Mouse (Mus musculus) embryo, embryonic 11 days (tissue): Measurements from ENCODE around the gene Rassf3.
A peak's percentile ranks its signal among the peaks of the same experiment; 100 is the strongest.

ENCODE experiments used
- DNase-seq: peaks from one replicate; pipeline ENCODE4 v3.0.0-alpha.2; 2015

Gene Rassf3

DNA sequence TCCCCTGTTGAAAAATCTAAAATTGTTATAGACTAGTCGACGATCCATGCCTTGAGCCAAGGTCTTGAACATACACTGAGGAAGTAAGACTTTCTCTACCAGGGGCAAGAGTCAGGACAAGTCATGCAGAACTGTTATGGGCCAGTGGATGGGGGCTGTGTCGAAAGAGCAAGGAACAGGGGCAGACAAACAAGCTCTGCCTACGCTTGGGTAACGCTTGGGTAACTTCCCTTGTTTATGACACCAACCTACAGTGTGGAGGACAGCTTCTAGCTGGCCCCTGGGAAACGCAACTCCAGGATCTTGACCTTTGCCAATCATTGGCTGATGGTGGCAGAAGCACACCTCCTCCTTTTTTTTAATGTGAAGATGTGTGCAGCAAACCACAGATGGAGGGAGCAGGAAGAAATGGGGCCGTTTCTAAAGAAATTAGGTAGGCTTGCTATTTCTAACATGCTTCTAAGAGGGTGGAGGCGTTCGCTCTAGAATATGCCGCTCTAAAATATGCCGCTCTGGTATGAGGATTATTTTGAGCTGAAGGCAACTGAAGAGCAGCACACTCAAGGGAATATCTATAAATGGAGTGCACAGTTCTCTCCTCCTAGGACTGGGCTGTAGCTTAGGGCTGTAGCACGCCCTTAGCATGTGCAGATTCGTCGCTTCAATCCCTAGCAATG is 12.6 kb upstream of the Rassf3 start:
- DNase-seq, result no peak

DNA sequence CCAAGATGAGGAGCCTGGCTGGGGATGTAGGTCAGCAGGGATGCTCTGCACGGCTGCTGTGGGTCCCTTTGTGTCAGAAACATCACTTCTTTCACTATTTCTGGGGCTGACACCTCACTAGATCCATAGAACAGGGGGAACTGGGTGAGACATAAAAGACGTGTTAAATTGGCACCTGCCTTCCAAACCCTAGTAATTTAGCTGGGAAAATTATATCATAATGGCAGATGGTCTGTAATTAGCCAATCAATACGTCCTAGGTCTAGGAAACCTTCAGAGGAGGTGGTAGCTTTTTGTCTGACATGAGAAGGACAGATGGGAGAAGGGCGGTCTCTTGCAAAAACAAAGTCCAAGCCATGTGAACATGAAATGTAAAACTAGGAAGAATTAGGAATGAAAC is 11.6 kb upstream of the Rassf3 start:
- no peak for DNase-seq

DNA sequence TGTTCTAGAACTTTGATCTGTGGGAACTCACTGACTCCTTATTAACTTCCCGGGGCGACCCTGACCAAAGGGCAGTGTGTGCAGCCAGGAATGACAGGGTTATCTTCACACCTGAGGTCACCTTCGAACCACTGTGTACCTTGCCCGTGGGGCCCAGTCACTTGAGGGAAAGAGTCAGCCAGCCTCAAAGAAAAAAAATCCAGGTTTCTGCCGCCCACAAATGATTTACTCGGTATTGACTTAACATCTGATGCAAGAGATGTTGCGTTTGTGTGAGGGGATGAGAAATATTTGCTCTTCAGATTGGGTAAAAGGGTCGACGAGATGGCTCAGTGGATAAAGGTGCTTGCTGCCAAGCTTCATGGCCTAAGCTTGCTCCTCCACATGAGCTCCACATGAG is 10.2 kb upstream of the Rassf3 start:
- DNase-seq, result no peak

DNA sequence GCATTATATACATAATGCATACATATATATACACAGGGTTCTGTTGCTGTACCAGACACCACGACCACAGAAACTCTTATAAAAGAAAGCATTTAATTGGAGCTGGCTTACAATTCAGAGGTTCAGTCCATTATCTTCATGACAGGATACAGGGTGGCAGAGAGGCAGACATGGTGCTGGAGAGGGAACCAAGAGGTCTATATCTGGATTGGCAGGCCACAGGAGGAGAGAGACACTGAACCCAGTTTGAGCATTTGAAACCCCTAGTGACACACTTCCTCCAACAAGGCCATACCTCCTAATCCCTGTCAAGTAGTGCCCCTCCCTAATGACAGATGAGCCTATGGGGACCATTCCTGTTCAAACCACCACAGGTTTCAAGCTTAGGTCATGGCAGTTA is 7.2 kb upstream of the Rassf3 start:
- DNase-seq, result no peak

DNA sequence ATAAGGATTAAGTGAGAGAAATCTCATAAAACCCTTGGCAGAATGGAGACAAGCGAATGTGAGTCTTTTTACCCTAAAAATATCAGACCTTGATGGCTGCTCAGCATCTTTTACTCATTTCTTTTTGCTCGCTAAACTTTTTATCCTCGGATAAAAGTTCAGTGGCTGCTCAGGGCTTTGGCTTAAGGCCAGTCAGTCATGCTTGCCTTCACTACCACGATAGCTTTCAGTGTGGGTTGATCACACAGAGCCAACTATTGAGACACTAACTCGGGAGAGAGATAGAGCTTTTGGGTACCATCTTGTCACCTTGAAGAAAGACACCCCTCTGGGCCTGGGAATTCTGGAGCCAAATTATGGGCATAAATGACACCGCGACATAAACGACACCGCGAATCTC is 5.0 kb upstream of the Rassf3 start:
- no peak for DNase-seq

DNA sequence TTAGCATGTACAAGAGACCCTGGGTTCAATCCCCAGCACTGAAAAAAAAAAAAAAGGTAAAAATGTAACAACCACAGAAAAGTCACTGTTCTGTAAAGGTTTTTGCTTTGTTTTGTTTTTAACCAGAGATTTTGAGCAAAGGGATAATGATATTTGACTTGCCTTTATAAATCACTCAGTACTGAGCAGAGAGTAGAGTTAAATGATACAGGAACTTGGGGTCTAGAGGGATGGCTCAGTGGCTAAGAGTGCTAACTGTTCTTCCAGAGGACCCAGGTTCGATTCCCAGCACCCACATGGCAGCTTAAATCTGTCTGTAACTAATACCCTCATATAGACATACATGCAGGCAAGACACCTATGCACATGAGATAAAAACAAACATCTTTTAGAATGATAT is 3.8 kb upstream of the Rassf3 start:
- no peak for DNase-seq

DNA sequence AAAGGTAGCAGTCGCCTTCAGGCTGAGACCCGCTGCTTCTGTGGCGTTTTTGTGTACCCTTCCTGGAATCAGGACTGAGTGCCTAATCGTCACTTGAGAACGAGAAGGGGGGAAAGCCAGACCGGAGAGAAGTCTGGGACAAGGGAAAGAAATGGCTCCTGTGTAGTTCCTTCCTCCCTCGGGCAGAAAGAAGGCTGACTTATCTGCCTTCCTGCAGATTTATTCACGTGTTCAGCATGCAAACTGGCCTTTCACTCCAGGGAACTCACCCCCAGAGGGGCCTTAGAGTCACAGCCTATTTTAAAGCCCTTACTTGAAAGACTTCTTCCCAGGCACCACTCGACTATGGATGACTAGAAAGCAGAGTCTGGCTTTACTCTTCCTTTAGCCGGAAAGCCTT is 1.3 kb upstream of the Rassf3 start:
- peak; percentile 47 for DNase-seq

DNA sequence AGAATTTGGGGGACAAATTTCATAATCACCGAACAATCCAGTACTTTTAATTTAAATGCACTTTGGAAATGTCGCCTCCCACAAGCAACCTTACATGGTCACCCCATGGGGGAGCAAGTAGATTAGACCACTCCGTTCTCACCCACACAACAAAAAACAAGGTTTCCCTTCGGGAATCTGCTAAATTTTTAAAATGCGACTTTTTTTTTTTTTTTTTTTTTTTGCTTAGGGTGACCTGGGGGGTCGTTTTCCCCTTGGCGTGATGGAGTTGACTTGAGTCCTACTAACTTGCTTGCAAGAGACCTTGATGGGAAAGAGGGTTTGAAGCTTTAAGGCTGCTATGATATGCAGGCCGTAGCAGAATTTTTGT is 806 bp upstream of the Rassf3 start:
- no peak for DNase-seq

DNA sequence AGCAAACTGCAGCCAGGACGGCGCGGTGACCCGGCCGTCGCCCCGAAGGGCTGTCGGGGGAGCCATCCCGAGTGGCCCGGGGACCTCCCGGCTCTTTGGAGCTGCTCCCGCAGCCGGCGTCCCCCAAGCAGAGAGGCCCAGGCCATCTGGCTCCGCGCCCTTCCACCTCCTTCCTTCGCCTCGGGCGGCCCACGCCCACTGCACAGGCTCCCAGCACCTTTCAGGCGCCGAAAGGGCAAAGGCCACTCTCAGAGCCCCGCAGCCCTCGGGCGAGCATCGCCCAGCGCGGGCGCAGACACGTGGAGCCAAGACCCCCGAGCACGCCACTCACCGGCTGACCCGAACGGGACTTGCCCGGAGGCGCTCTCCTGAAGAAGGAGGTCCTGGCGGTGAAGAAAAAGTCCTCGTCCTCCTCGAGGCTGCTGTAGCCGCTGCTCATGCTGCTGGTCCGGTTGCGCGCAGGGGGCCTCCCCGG is 438 bp downstream of the Rassf3 start:
- peak; percentile 79 for DNase-seq

DNA sequence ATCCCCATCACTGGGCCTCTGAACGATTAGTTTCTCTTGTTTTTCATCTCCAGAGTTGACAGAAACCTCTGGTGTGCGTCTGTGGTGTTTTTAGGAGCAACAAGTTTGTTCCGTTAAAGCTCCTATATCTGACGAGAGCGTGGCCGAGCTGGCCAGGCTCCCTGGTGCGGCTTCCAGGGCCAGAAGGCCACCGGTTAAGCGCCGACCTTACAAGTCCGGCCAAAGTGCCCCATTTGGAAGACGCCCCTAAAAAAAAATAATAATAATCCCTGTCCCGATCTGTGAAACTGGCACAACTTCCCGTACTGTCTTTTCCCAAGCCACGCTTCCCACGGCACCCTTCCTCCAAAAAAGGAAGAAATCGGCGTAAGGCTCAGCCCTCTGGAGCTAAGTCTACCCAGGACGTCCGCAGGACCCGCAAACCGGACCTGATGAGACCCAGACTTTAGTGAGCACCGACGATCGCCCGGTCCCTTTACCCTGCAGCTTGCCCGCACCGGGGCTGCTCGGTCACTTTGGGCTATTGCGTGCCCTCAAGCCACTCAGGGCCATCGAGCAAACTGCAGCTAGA is 961 bp downstream of the Rassf3 start:
- peak; percentile 49 for DNase-seq

DNA sequence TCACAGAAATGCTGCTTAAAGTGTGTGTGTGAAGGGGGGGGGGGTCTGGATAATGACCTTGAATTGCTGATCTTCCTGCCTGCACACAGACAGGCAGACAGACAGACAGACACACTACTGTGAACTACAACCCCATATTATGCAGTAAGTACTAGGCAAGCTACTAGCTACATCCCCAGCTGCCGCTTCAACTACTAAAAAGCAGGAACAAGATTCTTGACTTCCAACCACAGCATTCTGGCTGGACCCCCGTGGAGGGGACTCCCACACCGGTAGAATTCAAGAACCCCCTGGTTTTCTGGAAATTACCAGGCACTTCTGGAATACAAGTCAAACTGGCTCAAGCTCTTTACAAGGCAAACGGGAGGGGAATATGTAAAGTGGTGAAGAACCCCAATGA is 1.9 kb downstream of the Rassf3 start:
- DNase-seq, result no peak

DNA sequence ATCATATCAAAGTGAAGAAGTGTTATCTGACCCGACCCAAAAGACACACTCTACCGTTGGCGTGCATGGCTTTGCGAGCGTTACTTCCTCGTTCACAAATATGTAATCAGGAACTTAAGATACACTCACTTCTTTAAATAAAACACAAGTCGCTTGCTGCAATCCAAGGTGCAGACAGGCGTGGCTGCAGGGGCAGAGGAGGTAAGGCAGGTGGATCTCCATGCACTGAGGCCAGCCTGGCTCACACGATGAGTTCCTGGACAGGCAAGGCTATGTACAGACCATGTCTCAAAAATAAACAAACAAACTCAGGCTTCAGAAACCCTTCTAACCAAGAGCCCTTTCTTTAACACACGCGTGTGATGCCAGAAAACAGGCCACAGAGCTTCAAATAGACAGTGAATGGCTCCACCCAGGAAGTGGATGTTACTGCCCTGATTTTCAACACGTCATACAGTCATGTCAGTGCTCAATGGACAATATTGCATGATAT is 2.4 kb downstream of the Rassf3 start:
- no peak for DNase-seq

DNA sequence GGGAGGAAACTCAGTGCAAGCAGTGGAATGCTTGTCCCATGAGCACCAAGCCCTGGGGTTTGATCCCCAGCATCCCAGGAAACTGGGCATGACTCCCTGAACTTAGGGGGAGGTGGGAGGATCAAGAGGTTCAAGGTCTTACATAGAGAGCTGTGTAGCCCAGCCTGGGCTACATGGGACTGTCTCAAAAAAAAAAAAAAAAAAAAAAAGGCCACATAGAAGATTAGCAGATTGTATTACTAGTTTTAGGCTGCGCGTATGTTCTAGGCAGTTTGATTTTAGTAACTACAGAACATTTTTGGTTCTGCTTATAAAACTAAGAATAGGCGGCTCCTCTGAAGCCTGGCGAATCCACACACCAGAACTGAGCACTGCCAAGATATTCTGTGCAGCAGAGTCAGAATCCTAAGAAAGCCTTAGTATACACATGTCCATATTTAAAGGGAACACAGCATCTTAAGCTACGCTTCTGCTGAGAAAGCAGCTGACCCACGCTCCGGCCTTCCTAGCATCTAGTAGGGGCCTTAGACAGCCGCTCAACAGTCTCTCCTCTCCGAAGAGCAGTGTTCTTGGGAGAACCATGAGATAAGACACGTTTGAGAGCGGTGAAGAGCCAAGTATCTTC is 3.4 kb downstream of the Rassf3 start:
- no peak for DNase-seq

DNA sequence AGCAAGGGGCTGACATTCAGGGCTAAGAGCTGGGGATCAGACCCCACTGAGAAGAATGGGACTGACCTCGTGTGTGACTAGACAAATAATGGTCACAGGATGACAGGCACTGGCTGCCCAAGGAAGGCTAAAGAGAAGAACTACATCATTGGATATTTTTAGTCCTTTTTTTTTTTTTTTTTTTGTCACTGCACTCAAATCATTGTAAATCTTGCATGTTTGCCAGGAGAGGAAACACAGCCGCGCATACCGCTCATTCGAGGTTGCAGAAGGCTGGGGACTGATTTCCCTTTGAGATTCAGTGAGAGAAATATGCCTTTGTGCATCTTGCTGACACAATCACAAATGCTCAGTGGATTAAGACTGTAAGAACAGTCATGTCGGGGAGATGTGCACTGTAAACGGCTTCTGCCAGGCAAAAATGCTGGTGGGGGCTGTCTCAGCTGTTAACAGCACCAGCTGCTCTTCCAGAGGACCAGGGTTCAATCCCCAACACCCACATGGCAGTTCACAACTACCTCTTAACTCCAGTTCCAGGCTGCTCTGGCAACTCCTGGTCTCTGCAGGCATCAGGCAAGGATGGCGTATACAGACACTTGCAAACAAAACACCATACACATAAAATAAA is 4.5 kb downstream of the Rassf3 start:
- DNase-seq, result no peak

DNA sequence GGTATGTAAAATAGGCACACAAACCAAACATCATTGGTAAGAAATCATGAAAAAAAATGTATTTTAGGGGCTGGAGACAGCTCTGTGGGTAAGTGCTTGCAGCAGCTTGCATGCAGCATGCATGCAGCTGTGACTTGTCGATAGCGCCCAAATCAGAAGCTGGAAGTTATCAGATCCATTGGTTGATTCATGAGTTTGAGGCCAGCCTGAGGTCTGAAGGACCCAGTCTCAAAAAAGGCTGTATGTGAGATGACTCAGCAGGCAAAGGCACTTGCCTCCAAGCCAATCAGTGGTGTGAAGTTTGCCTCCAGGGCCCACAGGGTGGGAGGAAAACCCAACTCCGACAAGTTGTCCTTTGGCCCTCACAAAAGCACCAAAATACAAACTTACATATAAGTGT is 6.5 kb downstream of the Rassf3 start:
- no peak for DNase-seq

DNA sequence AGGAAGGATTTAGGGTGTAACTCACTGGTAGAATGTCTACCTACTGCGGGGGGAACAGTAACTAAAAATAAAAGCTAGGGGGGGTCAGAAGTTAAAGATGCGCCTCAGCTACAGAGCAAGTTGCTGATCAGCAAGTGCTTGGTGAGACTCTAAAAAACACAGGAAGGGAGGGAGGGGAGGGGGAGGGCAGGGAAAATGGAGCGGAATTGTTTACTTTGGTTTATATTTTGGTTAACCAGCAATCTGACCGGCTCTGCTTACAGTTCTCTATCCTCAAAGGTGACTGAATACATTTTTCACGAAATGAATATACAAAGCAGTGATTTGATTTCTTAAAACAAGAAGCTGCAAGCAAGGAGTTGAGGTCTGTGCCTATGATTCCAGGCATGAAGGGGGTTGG is 7.2 kb downstream of the Rassf3 start:
- DNase-seq, result no peak

DNA sequence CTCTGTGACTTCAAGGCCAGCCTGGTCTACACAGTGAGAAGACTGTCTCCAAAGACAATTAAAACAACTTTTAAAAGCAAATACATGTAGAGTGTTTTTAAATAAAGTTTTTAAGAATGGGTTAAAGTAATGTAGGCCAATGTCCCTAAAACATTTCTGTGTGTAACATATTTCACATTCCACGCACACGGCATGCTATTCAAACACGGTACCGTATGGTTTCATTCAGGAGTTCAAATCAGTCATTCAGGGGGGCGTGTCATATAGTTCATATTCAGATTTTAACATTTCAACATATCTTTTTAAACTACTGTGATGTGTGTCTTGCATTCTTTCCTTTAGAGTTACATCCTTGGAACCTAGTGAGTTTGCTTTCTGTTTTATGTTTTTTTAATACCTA is 7.9 kb downstream of the Rassf3 start:
- DNase-seq, result no peak

DNA sequence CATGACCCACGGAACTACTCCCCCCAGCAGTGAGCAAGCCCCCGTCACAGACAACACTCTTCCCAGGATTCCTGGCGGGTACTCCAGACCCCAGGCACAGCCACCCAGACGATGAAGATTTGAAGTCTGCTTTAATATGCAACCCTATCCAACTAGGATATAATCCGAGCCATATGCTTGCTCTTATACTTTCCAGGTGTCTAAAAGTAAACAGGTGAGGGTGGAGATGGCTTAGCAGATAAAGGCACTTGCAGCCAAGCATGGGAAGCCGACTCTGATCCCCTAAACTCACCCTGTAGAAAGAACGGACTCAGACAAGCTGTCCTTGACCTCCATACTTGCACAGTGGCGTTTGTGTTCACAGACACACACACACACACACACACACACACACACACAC is 8.4 kb downstream of the Rassf3 start:
- peak; percentile 56 for DNase-seq

DNA sequence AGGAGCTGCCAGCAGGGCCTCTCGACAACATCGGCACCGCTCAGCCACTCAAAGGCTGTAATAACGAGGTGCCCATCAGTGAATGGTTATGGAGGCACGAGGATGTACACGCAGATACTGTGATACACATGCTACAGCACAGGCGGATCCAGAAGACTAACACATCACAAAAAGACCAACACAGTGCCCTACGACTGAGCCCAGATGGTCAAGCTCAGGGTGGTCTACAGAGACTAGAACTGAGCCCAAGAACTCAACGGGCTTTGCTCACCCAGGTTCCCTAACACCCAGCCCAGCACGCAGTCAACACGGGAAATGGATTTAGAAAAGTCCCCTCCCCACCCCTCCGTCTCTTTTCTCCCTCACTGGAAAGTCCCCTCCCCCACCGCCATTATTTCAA is 9.1 kb downstream of the Rassf3 start:
- DNase-seq, result no peak

DNA sequence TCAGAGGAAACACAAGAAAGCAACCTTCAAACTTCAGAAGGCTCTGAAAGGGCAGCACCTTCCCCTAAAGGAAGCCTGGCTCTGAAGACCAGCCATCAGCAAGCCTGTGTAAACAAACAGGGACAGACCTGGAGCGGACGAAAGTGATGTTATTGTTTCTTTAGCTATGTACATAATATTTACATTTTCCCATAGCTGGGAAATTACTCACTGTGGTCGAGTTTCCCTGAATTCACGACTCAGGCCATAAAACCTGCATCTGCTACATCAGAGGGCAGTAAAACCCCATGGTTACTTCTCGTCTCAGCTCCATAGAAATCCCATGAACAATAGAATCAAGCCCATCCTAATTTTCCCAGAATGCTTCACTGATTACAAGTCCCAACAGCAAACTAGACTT is 11.1 kb downstream of the Rassf3 start:
- DNase-seq, result no peak

DNA sequence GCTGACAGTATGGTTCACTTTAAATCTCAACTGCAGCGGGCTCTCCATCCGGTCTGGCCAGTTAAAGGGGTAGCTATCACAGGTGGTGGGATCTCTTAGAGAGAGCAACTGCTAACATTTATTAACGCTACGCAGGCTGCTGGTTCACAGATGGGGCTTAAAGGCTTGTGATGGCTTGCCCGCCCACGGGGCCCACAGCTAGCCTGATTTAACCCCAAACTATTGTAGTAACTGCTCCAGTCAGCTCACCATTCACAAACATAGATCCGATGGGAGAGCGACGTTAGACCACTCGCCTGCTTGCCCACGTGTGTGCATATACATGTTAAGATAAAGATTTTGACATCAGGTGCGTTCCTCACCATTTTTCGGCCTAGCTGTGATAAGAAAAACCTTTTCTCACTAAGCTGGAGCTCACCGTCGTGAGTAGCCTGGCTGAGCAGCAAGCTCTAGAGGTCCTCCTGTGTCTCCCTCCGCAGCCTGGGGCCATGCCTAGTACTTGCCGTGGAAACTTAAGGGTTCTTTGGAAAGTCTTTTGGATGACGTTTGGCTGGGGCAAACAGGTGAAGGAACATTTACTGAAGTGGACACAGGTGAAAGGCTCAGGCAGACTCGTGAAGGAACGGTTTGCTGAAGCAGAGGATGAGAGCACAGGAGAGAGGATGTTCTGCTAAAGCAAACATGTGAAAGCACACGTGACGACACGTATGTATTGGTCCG is 13.8 kb downstream of the Rassf3 start:
- DNase-seq, result peak; percentile 56

DNA sequence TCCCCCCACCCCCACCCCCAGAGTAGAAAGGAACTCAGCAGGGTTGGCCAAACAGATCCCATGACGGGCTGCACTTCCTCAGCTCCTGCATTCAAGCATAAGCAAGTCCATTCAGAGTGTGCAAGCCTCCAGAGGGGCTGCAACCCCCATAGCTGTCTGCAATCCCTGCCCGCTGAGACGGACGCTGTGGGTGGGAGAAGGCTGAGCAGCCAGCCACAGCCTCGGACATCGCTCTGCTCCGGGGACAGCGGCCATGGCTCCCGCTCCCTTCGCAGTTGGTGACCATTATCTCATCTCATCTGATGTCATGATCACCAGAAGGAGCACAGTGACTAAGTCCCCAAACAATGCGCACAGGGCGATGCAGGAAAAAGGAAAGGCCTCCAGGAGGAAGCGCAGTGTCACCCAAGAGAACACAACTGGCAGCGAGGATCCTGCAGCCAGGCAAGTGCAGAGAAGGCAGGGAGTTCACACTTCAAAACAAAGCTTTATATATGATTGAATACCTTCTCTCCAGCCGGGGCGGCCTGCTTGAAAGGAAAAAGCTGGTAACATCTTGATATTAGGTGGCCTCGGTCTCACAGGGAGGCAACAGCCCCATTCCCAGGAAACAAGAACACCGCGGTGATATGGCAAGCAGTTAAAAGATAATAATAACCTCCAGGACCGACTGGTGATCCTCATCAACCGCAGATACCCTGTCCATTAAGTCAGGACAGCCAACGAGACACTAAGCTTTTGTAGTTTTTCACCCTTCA is 14.6 kb downstream of the Rassf3 start:
- peak; percentile 68 for DNase-seq
